Mouse (Mus musculus) heart, embryonic 14.5 days (tissue): ENCODE measurements at regions not wholly inside any gene's neighbourhood (a gene's known extent, or its start where the extent isn't known, plus 50 kb on each side); places are given as distances from the start of the nearest gene placed in this dataset.
"Not testable (repeated sequence)": the region's sequence is repeated elsewhere in the genome, so short reads cannot be mapped to it uniquely, and the experiment has no call there.

Experiments
- ATAC-seq: fragments of 200-750 bp; cut with Nextera tagmentation; 2 replicates; pipeline ENCODE4 v1.8.0; 2017; ENCODE audit warnings: low read depth, moderate TSS enrichment; ENCODE audit not compliant: insufficient number of reproducible peaks, insufficient read depth, low FRiP score
- H3K27ac ChIP-seq, 2 experiments: fragments of 200-500 bp in 1 of 2; fragments of 300-500 bp in 1 of 2; sonication (generic) in 1 of 2; replicated peaks in 1 of 2; 2 replicates each; pipeline ENCODE4 v1.5.1; 2012 to 2014; ENCODE audit warnings: low read depth in 2 of 2, low read length in 2 of 2, control low read depth in 1 of 2, mild to moderate bottlenecking in 1 of 2, mixed read lengths in 1 of 2; ENCODE audit not compliant: control insufficient read depth in 1 of 2, insufficient read depth in 1 of 2
- H3K27me3 ChIP-seq: fragments of 300-500 bp; sonication (generic); 2 replicates; pipeline ENCODE4 v1.6.1; 2014; ENCODE audit warnings: mild to moderate bottlenecking, low read length, control low read depth; ENCODE audit not compliant: control insufficient read depth, insufficient read depth
- H3K36me3 ChIP-seq: fragments of 300-500 bp; sonication (generic); 2 replicates; pipeline ENCODE4 v1.6.1; 2014; ENCODE audit warnings: mild to moderate bottlenecking, control low read depth, low read length, mixed read lengths; ENCODE audit not compliant: control insufficient read depth, insufficient read depth
- H3K4me1 ChIP-seq, 2 experiments: fragments of 200-500 bp in 1 of 2; fragments of 300-500 bp in 1 of 2; sonication (generic) in 1 of 2; 2 replicates each; pipeline ENCODE4 v1.6.1; 2012 to 2014; ENCODE audit warnings: low read length in 2 of 2, control low read depth in 1 of 2, mixed read lengths in 1 of 2; ENCODE audit not compliant: control insufficient read depth in 2 of 2, insufficient read depth in 2 of 2
- H3K4me2 ChIP-seq: fragments of 300-500 bp; sonication (generic); 2 replicates; pipeline ENCODE4 v1.6.1; 2014; ENCODE audit warnings: mild to moderate bottlenecking, low read length
- H3K4me3 ChIP-seq, 2 experiments: fragments of 200-500 bp in 1 of 2; fragments of 300-500 bp in 1 of 2; sonication (generic) in 1 of 2; 2 replicates each; pipeline ENCODE4 v1.5.1; 2012 to 2014; ENCODE audit warnings: low read length in 2 of 2, mild to moderate bottlenecking in 2 of 2, control low read depth in 1 of 2, low read depth in 1 of 2, moderate library complexity in 1 of 2; ENCODE audit not compliant: control insufficient read depth in 1 of 2, insufficient read depth in 1 of 2
- H3K9ac ChIP-seq: fragments of 300-500 bp; sonication (generic); 2 replicates; pipeline ENCODE4 v1.6.1; 2014; ENCODE audit warnings: mild to moderate bottlenecking, low read length
- H3K9me3 ChIP-seq: fragments of 300-500 bp; sonication (generic); 2 replicates; pipeline ENCODE4 v1.6.1; 2016; ENCODE audit warnings: low read length, control low read depth; ENCODE audit not compliant: control insufficient read depth
- whole genome bisulfite sequencing: fragments of 180-500 bp; shearing (Covaris S2); extraction: QIAGEN DNeasy Blood & Tissue Kit; methylation state at CpG from one replicate; pipeline ENCODE4 v1.1.7; 2014; 5-methylcytosine and 5-hydroxymethylcytosine counted together

DNA sequence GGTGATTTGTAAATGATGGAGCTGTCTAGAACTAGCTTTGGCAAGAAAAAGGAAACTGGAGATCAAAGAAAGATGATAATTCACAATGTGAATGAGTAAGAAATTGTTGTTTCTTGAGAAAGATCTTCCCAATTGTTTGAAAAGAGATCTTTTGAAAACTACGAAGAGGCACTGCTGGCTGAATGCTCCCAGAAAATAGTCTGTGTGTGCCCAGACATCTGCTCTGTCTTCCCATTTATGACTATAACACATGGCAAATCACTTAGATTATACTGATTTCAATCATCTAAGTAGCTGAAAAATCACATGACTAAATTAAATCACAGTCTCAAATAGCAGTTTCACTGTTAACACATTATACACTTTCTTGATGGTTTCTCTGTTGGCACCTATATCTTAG, 434.2 kb upstream of the Sema6d start:
- WGBS: 84% methylated on average over 1 of the region's 1 CpGs
- ATAC-seq: no peak
- Histone ChIP-seq H3K9me3 (no peaks in the 10 kb centered on the region), H3K27me3 (no peaks in the 10 kb centered on the region), H3K27ac (no peak overlapping the region), H3K4me2 (no peak overlapping the region), H3K4me3 (no peak overlapping the region), H3K36me3 (no peaks in the 10 kb centered on the region), H3K9ac (no peak overlapping the region), H3K4me1 (no peaks in the 10 kb centered on the region)

DNA sequence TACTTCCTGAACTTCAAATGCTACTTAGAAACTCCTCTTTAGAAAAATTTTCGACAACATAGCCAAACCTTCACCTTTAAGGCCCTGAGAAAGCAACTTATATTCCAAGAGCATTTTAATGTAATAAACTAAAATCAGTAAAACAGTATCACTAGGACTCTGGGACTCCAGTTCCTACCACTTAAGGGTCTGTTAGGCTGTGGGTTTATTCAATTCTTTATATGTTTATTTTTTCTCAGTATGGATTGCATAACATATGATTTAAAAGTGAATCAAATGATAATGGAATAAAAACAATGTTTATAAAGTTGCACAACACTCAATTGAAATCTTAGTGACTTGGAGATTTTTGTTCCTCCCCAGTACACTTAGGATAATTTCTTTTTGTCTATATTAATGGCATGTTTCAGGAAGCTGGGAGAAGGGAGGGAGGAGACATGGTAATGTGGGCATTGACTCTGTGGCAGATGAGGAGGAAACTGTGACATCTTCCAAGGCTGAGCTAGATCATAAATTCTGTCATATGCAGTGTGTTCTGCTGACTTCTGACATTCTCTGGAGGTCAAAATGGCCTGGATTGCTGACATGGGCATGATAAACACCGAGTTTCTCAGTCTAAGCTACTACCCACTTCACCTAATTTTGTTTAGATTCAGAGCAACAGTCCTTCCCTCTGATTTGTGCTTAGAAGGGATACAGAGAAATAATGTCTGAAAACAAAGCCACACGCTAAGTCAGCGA, 401.3 kb upstream of the Sema6d start:
- no peaks in the 10 kb centered on the region for H3K27me3 ChIP-seq
- no peak overlapping the region for H3K9ac ChIP-seq
- H3K9me3 ChIP-seq: no peaks in the 10 kb centered on the region
- 70% methylated on average over 4 of the region's 4 CpGs for WGBS
- H3K4me1 ChIP-seq: no peaks in the 10 kb centered on the region
- ATAC-seq: no peak
- H3K27ac ChIP-seq: no peak overlapping the region
- H3K36me3 ChIP-seq: no peaks in the 10 kb centered on the region
- H3K4me3 ChIP-seq: no peak overlapping the region
- H3K4me2 ChIP-seq: no peak overlapping the region

DNA sequence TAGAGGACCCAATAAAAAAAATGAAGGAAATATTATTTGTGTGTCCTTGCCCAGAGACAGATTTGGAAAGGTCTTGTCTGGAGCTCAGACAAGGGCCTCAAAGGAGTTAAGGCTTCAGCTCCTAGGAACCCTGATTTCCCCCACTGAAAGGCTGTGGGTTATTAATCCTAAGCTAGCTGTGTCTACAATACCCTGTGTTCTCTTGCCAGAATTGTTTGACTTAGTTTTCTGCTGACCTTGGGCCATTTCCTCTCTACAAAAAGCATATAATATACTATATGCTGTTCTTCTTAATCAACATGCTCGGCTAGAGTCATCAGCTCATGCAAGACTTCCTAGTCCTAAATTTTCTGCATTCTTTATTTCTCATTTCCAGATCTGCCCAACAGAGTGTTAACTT, 400.0 kb upstream of the Sema6d start:
- WGBS: 83% methylated on average over 1 of the region's 1 CpGs

DNA sequence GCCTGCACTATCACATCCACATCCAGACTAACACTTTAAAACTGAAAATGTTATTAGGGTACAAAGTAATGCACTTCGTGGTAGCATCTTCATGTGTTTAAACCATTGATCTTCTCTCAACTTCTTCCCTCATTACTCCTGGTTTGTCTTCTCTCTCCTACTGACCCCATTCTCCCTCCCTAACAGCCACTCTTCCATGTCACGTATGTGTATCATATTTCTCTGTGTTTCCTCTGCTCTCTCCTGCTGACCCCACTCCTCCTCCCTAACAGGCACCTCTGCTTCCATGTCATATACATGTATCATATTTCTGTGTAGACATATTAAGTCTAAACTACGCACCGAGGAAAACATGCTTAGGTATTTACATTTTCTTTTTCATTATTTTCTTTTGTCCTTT, 350.1 kb upstream of the Sema6d start:
- Histone ChIP-seq H3K4me2 (no peak overlapping the region), H3K27me3 (no peaks in the 10 kb centered on the region), H3K4me3 (no peak overlapping the region), H3K36me3 (no peaks in the 10 kb centered on the region), H3K27ac (no peak overlapping the region), H3K9ac (no peak overlapping the region), H3K9me3 (no peaks in the 10 kb centered on the region), H3K4me1 (no peaks in the 10 kb centered on the region)
- no peak for ATAC-seq
- WGBS: 83% methylated on average over 4 of the region's 4 CpGs

More for the DNA sequence above, 400.0 kb upstream of the Sema6d start:
- Histone ChIP-seq H3K9ac (no peak overlapping the region), H3K4me3 (no peak overlapping the region), H3K9me3 (no peaks in the 10 kb centered on the region), H3K27me3 (no peaks in the 10 kb centered on the region), H3K4me1 (no peaks in the 10 kb centered on the region), H3K4me2 (no peak overlapping the region), H3K27ac (no peak overlapping the region), H3K36me3 (no peaks in the 10 kb centered on the region)
- ATAC-seq: no peak

DNA sequence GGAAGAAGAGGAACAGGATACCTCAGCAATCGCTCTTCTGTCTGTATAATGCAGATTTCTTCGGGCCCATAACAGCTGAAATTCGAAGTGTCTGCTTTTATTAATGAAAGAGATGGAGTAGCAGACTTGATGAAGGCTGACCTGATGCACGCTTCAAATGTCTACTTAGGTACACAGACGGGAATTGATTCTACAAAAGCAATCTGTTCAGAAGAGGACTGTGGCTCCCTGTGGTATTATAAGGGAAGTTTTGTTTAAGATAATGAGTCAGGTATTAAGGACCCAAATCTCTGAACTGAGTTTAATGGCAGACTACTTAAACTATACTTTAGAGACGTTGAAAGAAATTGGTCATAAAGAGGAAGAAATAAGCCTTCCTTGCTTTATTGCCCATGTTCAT, 349.2 kb upstream of the Sema6d start:
- WGBS: 82% methylated on average over 6 of the region's 6 CpGs
- Histone ChIP-seq H3K27ac (no peak overlapping the region), H3K9me3 (no peaks in the 10 kb centered on the region), H3K27me3 (no peaks in the 10 kb centered on the region), H3K4me1 (no peaks in the 10 kb centered on the region), H3K4me2 (no peak overlapping the region), H3K9ac (no peak overlapping the region), H3K4me3 (no peak overlapping the region), H3K36me3 (no peaks in the 10 kb centered on the region)
- no peak for ATAC-seq

DNA sequence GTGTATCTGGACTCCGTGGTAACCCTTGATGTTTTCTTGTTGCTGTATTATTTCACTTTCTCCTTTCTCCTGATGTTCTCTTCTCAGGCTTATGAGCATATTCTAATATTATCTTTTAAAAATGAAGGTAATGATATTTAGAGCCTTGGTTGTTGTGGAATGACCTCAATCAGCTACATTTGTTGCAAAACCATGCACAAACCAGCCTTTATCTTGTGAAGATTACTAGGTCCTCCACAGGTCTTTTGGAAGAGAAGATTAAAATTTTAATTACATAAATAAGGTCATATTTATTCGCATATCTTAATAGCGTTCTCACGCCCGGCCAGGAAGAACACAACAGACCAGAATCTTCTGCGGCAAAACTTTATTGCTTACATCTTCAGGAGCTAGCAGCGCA, 335.5 kb upstream of the Sema6d start:
- WGBS: 72% methylated on average over 7 of the region's 7 CpGs
- H3K4me2 ChIP-seq: peak overlapping the region; percentile 52
- H3K27me3 ChIP-seq: no peaks in the 10 kb centered on the region
- H3K9ac ChIP-seq: no peak overlapping the region
- no peaks in the 10 kb centered on the region for H3K4me1 ChIP-seq
- no peaks in the 10 kb centered on the region for H3K36me3 ChIP-seq
- H3K27ac ChIP-seq: no peak overlapping the region
- H3K9me3 ChIP-seq: no peaks in the 10 kb centered on the region
- peak overlapping the region; percentile 23 to 24 for H3K4me3 ChIP-seq
- no peak for ATAC-seq

DNA sequence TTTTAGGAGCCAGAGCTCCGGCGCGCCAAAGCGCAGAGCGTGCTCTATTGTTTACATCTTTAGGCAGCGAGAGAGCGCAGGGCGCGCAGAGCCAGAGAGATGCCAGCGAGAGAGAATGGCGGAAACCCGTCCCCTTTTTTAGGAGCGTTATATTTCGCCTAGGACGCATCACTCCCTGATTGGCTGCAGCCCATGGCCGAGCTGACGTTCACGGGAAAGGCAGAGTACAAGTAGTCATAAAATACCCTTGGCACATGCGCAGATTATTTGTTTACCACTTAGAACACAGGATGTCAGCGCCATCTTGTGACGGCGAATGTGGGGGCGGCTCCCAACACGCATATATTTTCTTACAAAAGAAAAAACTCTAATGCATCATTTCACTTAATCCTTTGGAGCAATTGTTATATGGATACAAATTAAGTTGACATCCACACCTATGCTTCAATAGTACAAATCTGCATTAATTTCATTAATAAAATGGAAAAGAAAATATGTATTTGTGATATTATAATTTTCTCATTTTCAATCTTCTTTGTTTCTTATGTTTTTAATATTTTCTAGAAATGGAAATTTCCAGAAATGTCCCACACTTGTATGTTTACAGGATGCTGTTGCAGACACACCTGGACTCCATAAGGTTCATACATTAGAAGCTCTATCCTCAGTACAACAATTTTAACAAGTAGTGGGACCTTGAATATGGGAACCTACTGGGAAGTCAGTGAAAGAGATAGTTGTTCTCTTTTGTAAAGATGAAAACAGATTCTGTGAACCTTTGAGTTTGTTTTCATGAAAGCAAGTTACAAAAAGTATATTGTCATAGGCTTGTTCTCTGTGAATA, 334.9 kb upstream of the Sema6d start:
- not testable (repeated sequence) for H3K4me1 ChIP-seq, H3K27ac ChIP-seq, H3K27me3 ChIP-seq, H3K9ac ChIP-seq, H3K9me3 ChIP-seq, H3K36me3 ChIP-seq, ATAC-seq
- Histone ChIP-seq H3K4me3 (peak overlapping the region; percentile 23 to 24), H3K4me2 (peak overlapping the region; percentile 52)
- 46% methylated on average over 11 of the region's 24 CpGs for WGBS
